Mouse (Mus musculus) brain, embryonic 18.5 days (tissue): ENCODE results near the gene Plb1.

Experiments used
- DNase-seq: peaks from one replicate; pipeline ENCODE4 v3.0.0-alpha.2; 2012; ENCODE audit warnings: low read depth, low spot score

Plb1 gene

GRCm38 (mm10) chr5:32232474-32232873 is at the start of gene Plb1:
Plb1 (plus strand) TSS chr5:32232708.
- no peak for DNase-seq

- DNase-seq, result no peak
Measured at GRCm38 (mm10) chr5:32182885-32183629, 49.5 kb upstream of the Plb1 start.

- no peak for DNase-seq
Measured at GRCm38 (mm10) chr5:32187717-32188116, 44.8 kb upstream of the Plb1 start.

- no peak for DNase-seq
Measured at GRCm38 (mm10) chr5:32191259-32191658, 41.2 kb upstream of the Plb1 start.

GRCm38 (mm10) chr5:32192016-32192845 is 40.3 kb upstream of the Plb1 start:
- no peak for DNase-seq

DNA sequence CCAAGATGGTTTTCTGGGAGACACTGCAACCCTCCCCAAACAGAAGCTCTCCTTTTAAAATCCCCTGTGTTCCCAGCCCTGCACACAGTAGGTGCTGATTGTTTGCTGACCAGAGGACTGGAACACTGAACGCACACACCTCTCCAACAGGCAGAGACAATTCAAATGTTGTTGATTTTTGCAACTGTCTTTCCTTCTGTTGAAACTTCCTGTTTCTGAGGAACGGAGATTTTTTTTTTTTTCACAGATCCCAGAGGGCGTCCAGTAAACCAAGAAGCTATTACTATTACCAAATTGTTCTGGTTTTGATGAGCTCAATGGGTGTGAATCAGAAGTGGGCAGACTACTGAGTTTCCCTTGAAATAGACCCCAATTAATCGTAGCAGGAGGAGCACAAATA is 38.3 kb upstream of the Plb1 start:
- DNase-seq, result no peak

GRCm38 (mm10) chr5:32195857-32196609 is 36.5 kb upstream of the Plb1 start:
- DNase-seq, result no peak

DNA sequence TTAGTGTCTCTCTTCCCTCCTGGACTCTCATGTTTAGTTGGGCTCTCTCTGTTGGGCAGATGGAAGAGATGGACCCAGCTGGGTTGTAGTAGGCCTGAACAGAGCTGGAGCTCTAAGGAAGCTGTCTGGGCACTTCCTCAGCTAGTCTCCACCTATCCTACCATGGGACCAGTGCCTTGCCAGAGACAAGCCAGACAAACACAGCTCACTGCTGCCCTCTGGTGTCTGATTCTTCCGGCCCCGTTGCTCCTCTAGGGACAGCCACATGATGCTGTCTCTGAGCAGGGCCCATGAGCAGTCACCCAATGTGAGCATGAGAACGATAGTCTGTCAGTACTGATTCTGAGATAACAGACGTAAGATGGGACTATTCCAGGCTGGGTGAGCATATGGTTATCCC is 34.8 kb upstream of the Plb1 start:
- peak; percentile 6 for DNase-seq

DNA sequence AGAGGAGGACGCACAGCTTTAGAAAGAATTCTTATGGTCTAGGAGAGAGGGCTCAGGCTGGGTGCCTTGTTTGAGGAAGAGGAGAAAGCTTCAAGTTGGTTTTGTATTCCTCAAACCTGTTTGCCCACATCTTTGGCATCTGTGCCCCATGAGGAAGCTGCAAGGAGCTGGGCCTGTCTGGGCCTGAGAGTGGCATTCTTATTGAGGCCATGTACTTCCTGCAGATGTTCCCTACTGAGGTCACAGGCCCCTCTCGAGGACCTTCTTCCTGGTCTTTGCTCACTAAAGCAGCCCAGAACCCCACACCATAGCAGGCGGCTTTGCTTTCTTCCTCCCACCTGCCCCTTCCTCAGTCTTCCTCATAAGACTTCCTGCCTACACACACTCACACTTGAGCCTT is 33.4 kb upstream of the Plb1 start:
- DNase-seq, result no peak

GRCm38 (mm10) chr5:32199594-32199993 is 32.9 kb upstream of the Plb1 start:
- no peak for DNase-seq

- DNase-seq, result no peak
Measured at GRCm38 (mm10) chr5:32204653-32205052, 27.9 kb upstream of the Plb1 start.

- no peak for DNase-seq
Measured at GRCm38 (mm10) chr5:32206726-32207125, 25.8 kb upstream of the Plb1 start.

DNA sequence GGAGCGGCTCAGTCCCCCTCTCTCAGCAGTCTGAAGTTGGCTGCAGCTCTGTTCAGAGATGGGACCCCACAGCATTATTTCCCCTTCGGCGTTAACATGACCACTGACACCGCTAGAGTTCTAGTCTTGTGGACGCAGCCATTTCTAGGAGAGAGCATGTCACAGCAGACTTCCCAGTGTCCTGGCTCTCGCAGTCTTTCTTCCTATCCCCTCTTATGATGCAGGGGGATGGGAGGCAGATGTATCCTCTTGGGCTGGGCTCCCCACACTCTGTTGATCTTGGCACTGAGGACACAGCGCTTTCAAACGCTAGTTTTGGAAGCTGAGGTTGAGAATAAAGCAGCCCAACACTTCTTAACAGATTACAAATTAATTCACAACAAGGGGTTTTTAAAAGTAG is 24.0 kb upstream of the Plb1 start:
- DNase-seq, result no peak

GRCm38 (mm10) chr5:32211011-32211410 is 21.5 kb upstream of the Plb1 start:
- DNase-seq, result no peak

- no peak for DNase-seq
Measured at GRCm38 (mm10) chr5:32213746-32214145, 18.8 kb upstream of the Plb1 start.

DNA sequence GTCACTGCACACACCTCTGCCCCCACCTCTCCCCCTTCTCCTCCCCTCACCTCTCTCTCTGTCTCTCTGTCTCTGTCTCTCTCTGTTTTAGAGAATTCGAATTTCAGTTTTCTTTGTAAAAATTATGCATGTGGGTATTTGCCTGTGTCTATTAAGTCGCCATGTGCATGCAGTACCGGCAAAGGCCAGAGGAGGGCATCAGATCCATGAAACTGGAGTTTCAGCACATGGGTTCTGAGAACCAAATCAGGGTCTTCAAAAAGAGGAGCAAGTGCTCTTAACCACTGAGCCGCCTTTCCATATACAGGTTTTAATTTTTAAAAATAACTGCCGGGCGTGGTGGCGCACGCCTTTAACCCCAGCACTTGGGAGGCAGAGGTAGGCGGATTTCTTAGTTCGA is 17.0 kb upstream of the Plb1 start:
- DNase-seq, result no peak

GRCm38 (mm10) chr5:32216465-32216864 is 16.0 kb upstream of the Plb1 start:
- DNase-seq, result no peak

GRCm38 (mm10) chr5:32217477-32217876 is 15.0 kb upstream of the Plb1 start:
- DNase-seq, result no peak

DNA sequence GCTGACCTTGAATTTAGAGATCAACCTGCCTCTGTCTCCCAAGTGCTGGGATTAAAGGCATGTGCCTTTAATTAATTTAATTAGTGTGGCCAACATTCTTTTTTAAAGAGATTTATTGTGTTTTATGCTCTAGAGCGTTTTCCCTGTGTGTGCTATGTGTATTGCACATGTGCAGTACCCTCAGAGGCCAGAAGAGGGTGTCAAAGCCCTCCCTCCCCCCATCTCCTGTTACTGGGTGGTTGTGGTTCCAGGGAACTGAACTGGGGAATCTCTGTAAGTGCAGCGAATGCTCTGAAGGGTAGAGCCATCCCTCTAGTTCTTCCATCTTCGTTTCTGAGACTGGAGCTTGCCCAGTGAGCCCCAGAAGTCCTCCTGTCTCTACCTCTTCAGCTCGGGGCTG is 2.1 kb upstream of the Plb1 start:
- no peak for DNase-seq

GRCm38 (mm10) chr5:32239337-32239736 is 6.8 kb downstream of the Plb1 start:
- no peak for DNase-seq

DNA sequence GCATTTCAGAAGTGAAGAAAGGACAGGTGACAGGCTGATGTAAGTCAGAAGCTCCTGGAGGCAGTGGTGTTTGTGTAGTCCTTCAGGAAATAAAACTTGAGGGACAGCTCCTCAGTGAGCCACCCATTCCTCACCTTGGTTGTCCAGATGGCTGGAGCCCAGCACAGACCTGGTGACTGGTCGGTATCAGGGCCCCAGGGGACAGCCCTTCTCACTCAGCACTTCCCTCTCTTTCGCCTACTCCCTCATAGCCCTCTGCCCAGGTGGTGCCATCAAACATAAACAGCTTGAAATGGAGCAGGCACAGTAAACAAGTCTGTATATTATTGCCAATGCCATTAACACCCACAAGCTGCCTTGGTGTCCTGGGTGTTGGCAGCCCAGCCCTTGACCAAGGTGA is 8.2 kb downstream of the Plb1 start:
- no peak for DNase-seq

DNA sequence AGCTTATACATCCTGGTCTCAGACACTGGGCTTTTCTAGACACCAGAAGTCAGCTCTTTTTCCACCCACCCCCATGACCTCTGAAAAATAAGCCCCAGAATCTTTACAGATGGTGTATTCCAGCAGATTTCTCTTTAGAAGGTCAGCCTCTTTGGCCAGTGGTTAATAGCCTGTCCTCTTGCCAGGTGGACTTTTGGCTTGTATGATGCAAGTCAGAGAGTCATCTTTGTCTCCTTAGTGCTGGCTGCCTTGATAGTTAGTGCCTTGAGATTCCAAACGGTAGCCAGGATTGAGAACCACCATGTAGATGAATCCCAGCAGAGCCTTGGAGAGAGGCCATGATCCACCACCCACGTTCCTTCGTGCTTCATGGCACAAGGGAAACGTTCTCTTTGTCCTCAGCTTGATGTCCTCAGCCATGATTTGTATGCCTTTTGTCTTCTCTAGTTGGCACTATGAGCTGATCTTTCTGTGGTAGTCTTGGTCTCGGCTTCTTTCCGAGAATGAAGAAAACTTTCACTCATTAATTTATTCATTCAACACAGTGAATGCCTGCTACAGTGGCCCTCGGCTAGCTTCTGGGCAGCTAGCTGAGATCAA is 10.9 kb downstream of the Plb1 start:
- DNase-seq, result no peak
